Mouse (Mus musculus) adrenal gland, postnatal 14 days (tissue): ENCODE measurements around the gene Clasrp. TPM values are rescaled to one million over a fixed set of nuclear protein-coding genes. Genes with fewer than 3 reads are reported as not detected.

Source experiments
- total RNA-seq: library from RNA; stranded (reverse); gene quantifications from 2 replicates; pipeline ENCODE4 v1.2.3, GENCODE M21; 2021

The Clasrp gene
- total RNA-seq, 1 experiment from 2014 or later, result 36.9 TPM

Other genes starting within 250 kb of the Clasrp start
- 12.2 and 14.5 TPM in 2 replicates for gene Cd3eap, start 245.0 kb downstream of the Clasrp start, total RNA-seq
- gene Ppp1r13l, start 244.7 kb downstream of the Clasrp start, total RNA-seq, result 7.3 and 8.3 TPM in 2 replicates
- 28.2 and 30.2 TPM in 2 replicates for gene Ercc2, start 222.5 kb downstream of the Clasrp start, total RNA-seq
- 1.3 and 2.7 TPM in 2 replicates for gene Klc3, start 200.4 kb downstream of the Clasrp start, total RNA-seq
- gene Ckm, start 199.7 kb downstream of the Clasrp start, total RNA-seq, result 0.74 and 0.79 TPM in 2 replicates
- gene Mark4, start 145.7 kb downstream of the Clasrp start, total RNA-seq, result 45.1 and 45.2 TPM in 2 replicates
- gene Exoc3l2, start 141.2 kb downstream of the Clasrp start, total RNA-seq, result 21.8 and 22.0 TPM in 2 replicates
- 6.7 and 8.6 TPM in 2 replicates for gene Bloc1s3, start 96.1 kb downstream of the Clasrp start, total RNA-seq
- 69.4 and 71.2 TPM in 2 replicates for gene Trappc6a, start 96.1 kb downstream of the Clasrp start, total RNA-seq
- gene Nkpd1, start 86.6 kb downstream of the Clasrp start, total RNA-seq, result 0.15 and 0.83 TPM in 2 replicates
- 58.8 and 64.2 TPM in 2 replicates for gene Ppp1r37, start 41.4 kb downstream of the Clasrp start, total RNA-seq
- 0.44 and 1.1 TPM in 2 replicates for gene Zfp296, start 27.2 kb downstream of the Clasrp start, total RNA-seq
- 59.3 and 65.4 TPM in 2 replicates for gene Gemin7, start 26.9 kb downstream of the Clasrp start, total RNA-seq
- gene Relb, start 25.0 kb upstream of the Clasrp start, total RNA-seq, result 19.3 and 26.2 TPM in 2 replicates
- gene Clptm1, start 60.5 kb upstream of the Clasrp start, total RNA-seq, result 116 and 119 TPM in 2 replicates
- 53.4 TPM in 1 of 2 replicates, not detected in the other for gene Apoc2, start 73.5 kb upstream of the Clasrp start, total RNA-seq
- 1.7 and 2.6 TPM in 2 replicates for gene Gm44805, start 76.9 kb upstream of the Clasrp start, total RNA-seq
- gene Apoc4, start 77.0 kb upstream of the Clasrp start, total RNA-seq, result 72.2 and 240 TPM in 2 replicates
- 845 and 1,967 TPM in 2 replicates for gene Apoc1, start 88.2 kb upstream of the Clasrp start, total RNA-seq
- gene Apoe, start 94.7 kb upstream of the Clasrp start, total RNA-seq, result 972 and 3,675 TPM in 2 replicates
- 136 and 145 TPM in 2 replicates for gene Tomm40, start 111.0 kb upstream of the Clasrp start, total RNA-seq
- gene Nectin2, start 146.0 kb upstream of the Clasrp start, total RNA-seq, result 90.1 and 94.7 TPM in 2 replicates
- gene Bcam, start 166.5 kb upstream of the Clasrp start, total RNA-seq, result 59.8 and 70.8 TPM in 2 replicates
- gene Cblc, start 192.3 kb upstream of the Clasrp start, total RNA-seq, result 1.4 TPM in 1 of 2 replicates, not detected in the other
- 26.6 and 36.9 TPM in 2 replicates for gene Bcl3, start 218.3 kb upstream of the Clasrp start, total RNA-seq
- gene Gm19345, start 247.5 kb upstream of the Clasrp start, total RNA-seq, result 0.59 TPM in 1 of 2 replicates, not detected in the other